Comparison of ENCODE assay signal across 9 mouse cellular contexts in the genomic region with DNA sequence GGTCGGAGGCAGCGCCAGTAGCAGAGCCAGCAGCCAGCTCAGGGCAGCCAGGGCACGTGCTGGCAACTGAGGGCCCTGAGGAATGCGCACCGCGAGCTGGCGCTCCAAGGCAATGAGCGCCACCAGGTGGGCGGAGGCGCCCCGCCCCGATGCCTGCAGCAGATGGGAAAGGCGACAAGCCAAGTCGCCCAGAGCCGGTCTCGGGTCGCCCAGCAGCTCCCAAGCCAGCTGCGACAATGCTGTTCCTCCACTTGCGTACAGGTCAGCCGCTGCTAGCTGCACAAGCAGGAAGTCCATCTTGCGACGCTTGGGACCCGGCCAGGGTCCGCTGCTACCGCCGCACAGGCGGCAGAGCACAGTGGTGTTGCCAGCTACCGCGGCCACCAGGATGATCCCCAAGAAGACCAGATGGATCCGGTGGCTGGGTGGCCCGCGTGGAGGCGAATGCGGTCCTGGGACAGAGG. TPM values are rescaled to one million over a fixed set of nuclear protein-coding genes. Genes with fewer than 3 reads are reported as not detected.
DNase-seq lines count a peak whose midpoint lies in the region; ATAC-seq and TF ChIP-seq lines count a peak whose summit lies in the region.
"Had no signal": no experiment of that assay in that cellular context is flagged by ENCODE, and none has a peak within 500 bp of the region (broad histone marks: within the 10 kb centered on the region; RNA-seq: fewer than 3 reads in every experiment).

No protein-coding gene starts in this region.

- TF ChIP-seq CTCF in brain, embryonic 14.5 days (IDR thresholded peaks at IDR 0.05; ENCODE audit: borderline replicate concordance, extremely low read depth, insufficient read depth, insufficient read length): peak; percentile 34; the same call in 1 of the 2 replicates
- TF ChIP-seq CTCF in midbrain, postnatal 0 days (IDR thresholded peaks at IDR 0.05): peak; percentile 67
- peak; percentile 32; the same call in 1 of the 2 replicates for TF ChIP-seq CTCF in spleen, adult 2 months (IDR thresholded peaks at IDR 0.05; ENCODE audit: extremely low read depth, insufficient read depth, insufficient read length, insufficient replicate concordance)

- H3K36me3 ChIP-seq in heart, embryonic 11.5 days (ENCODE audit: control insufficient read depth, insufficient read depth, low read length): no peaks in the 10 kb centered on the region
- H3K36me3 ChIP-seq in kidney, embryonic 15.5 days: no peaks in the 10 kb centered on the region
- H3K36me3 ChIP-seq in midbrain, postnatal 0 days (ENCODE audit: insufficient read depth, low read length): no peaks in the 10 kb centered on the region
- H3K36me3 ChIP-seq in spleen, adult 2 months (ENCODE audit: control insufficient read depth, insufficient read depth, low read length): no peaks in the 10 kb centered on the region

- no peak for TF ChIP-seq POLR2A in brain, embryonic 14.5 days (IDR thresholded peaks at IDR 0.05; ENCODE audit: borderline replicate concordance, extremely low read depth, insufficient read depth, insufficient read length, poor library complexity, severe bottlenecking)
- TF ChIP-seq POLR2A in spleen, adult 2 months (IDR thresholded peaks at IDR 0.05; ENCODE audit: low read depth, low read length): no peak

- no peak overlapping the region for H3K27ac ChIP-seq in heart, embryonic 11.5 days (ENCODE audit: low read depth, low read length)
- no peak overlapping the region for H3K27ac ChIP-seq in kidney, embryonic 15.5 days
- peak overlapping the region; percentile 55 for H3K27ac ChIP-seq in midbrain, postnatal 0 days (ENCODE audit: low read depth, low read length)
- no peak overlapping the region for H3K27ac ChIP-seq in spleen, adult 2 months (ENCODE audit: insufficient read depth, low read length)

- peaks cover 44% of the 10 kb centered on the region for H3K27me3 ChIP-seq in heart, embryonic 11.5 days (ENCODE audit: control insufficient read depth, insufficient read depth, low read length)
- H3K27me3 ChIP-seq in kidney, embryonic 15.5 days: peaks cover 48% of the 10 kb centered on the region
- 0 out of 2 replicates have a peak, but pooled peaks cover 7% of the 10 kb centered on the region for H3K27me3 ChIP-seq in midbrain, postnatal 0 days (ENCODE audit: insufficient read depth, low read length)
- H3K27me3 ChIP-seq in spleen, adult 2 months (ENCODE audit: control insufficient read depth, insufficient read depth, low read length): peaks cover 8% of the 10 kb centered on the region; the same call in 1 of the 2 replicates

- WGBS in heart, embryonic 11.5 days (ENCODE audit: insufficient replicate concordance): under 1% methylated on average over 34 of the region's 34 CpGs
- 1% methylated on average over 34 of the region's 34 CpGs for WGBS in kidney, embryonic 15.5 days
- WGBS in midbrain, postnatal 0 days: under 1% methylated on average over 30 of the region's 34 CpGs
- 2% methylated on average over 34 of the region's 34 CpGs for WGBS in spleen, adult 2 months

- peak; percentile 84 for ATAC-seq in erythroblast, adult 5-6 weeks (replicated peaks; ENCODE audit: low FRiP score, poor library complexity, severe bottlenecking)
- ATAC-seq in heart, embryonic 11.5 days (replicated peaks; ENCODE audit: insufficient number of reproducible peaks, low FRiP score, low TSS enrichment): peak; percentile 78
- ATAC-seq in kidney, embryonic 15.5 days (replicated peaks; ENCODE audit: low FRiP score): peak; percentile 90
- peak; percentile 93 for ATAC-seq in midbrain, postnatal 0 days (ENCODE audit: low FRiP score)

- H3K9ac ChIP-seq in heart, embryonic 11.5 days (ENCODE audit: low read depth, low read length): peak overlapping the region; percentile 34
- peak overlapping the region; percentile 41 for H3K9ac ChIP-seq in kidney, embryonic 15.5 days
- peak overlapping the region; percentile 66 for H3K9ac ChIP-seq in midbrain, postnatal 0 days (replicated peaks; ENCODE audit: low read length, poor library complexity, severe bottlenecking)

- peak overlapping the region; percentile 46 for H3K4me3 ChIP-seq in heart, embryonic 11.5 days (ENCODE audit: low read depth, low read length)
- H3K4me3 ChIP-seq in kidney, embryonic 15.5 days (replicated peaks): peak overlapping the region; percentile 48
- H3K4me3 ChIP-seq in midbrain, postnatal 0 days (ENCODE audit: low read depth, low read length): peak overlapping the region; percentile 58
- peak overlapping the region; percentile 49 for H3K4me3 ChIP-seq in spleen, adult 2 months (ENCODE audit: extremely low read depth, insufficient read depth, insufficient read length)

- peak; percentile 77 to 78 for DNase-seq in B cell, adult 2 months
- peak; percentile 88 for DNase-seq in brain, embryonic 14.5 days (ENCODE audit: low read depth)
- DNase-seq in liver: peak; percentile 91
- peak; percentile 79 for DNase-seq in midbrain, postnatal 0 days (ENCODE audit: low spot score)
- DNase-seq in spleen, adult 2 months (ENCODE audit: low read depth in 1 of 2, low spot score in 2 of 2): peak; percentile 15 to 69

- H3K4me2 ChIP-seq in heart, embryonic 11.5 days: peak overlapping the region; percentile 92
- peak overlapping the region; percentile 98 for H3K4me2 ChIP-seq in kidney, embryonic 15.5 days
- peak overlapping the region; percentile 98 for H3K4me2 ChIP-seq in midbrain, postnatal 0 days (ENCODE audit: low read depth, low read length, poor library complexity, severe bottlenecking)

- H3K9me3 ChIP-seq in heart, embryonic 11.5 days (replicated peaks; ENCODE audit: control insufficient read depth, low read length): no peaks in the 10 kb centered on the region
- H3K9me3 ChIP-seq in kidney, embryonic 15.5 days (replicated peaks): no peaks in the 10 kb centered on the region
- H3K9me3 ChIP-seq in midbrain, postnatal 0 days (ENCODE audit: low read length): no peaks in the 10 kb centered on the region

- H3K4me1 ChIP-seq in heart, embryonic 11.5 days (ENCODE audit: control insufficient read depth, insufficient read depth, low read length): peaks cover 4% of the 10 kb centered on the region; the same call in 1 of the 2 replicates
- H3K4me1 ChIP-seq in kidney, embryonic 15.5 days: peaks cover 19% of the 10 kb centered on the region
- peaks cover 7% of the 10 kb centered on the region; the same call in 1 of the 2 replicates for H3K4me1 ChIP-seq in midbrain, postnatal 0 days (ENCODE audit: insufficient read depth, low read length)
- peaks cover 10% of the 10 kb centered on the region for H3K4me1 ChIP-seq in spleen, adult 2 months (ENCODE audit: control insufficient read depth, insufficient read depth, insufficient read length)

RNA-seq across cellular contexts. Expression of gene Gpr150, which starts 0.5 kb away (rescaled TPM):
- polyA plus RNA-seq in brain, embryonic 14.5 days (2012; rRNA removed): 0.95 and 1.0 TPM in 2 replicates
- total RNA-seq in erythroblast, adult 5-6 weeks (2015; ENCODE audit: low replicate concordance): not detected in 2 replicates
- 0.28 TPM in 1 of 2 replicates, not detected in the other for total RNA-seq in erythroblast, adult 5-6 weeks (2017; ENCODE audit: low replicate concordance)
- polyA plus RNA-seq in heart, embryonic 11.5 days (2014; fragmentation: Nextera tagmentation; extraction: Ambion mirVana): 0.52 and 0.72 TPM in 2 replicates
- polyA plus RNA-seq in kidney, embryonic 15.5 days (2015; fragmentation: Nextera tagmentation; extraction: Ambion mirVana): 0.44 and 0.60 TPM in 2 replicates
- 3.2 and 3.7 TPM in 2 replicates for total RNA-seq in midbrain, postnatal 0 days (2014; rRNA removed)
- polyA plus RNA-seq in midbrain, postnatal 0 days (2015; fragmentation: Nextera tagmentation; extraction: Ambion mirVana): 3.1 and 3.5 TPM in 2 replicates
- 0.20 and 0.42 TPM in 2 replicates for polyA plus RNA-seq in spleen, adult 2 months (2012; rRNA removed)
- total RNA-seq: MEL had no signal

RNA-seq across cellular contexts. Expression of gene Rfesd, which starts 37.8 kb away (rescaled TPM):
- polyA plus RNA-seq in brain, embryonic 14.5 days (2012; rRNA removed): 10.8 TPM in 2 replicates
- 10.9 and 38.2 TPM in 2 replicates for total RNA-seq in erythroblast, adult 5-6 weeks (2015; ENCODE audit: low replicate concordance)
- 17.5 and 29.4 TPM in 2 replicates for total RNA-seq in erythroblast, adult 5-6 weeks (2017; ENCODE audit: low replicate concordance)
- polyA plus RNA-seq in heart, embryonic 11.5 days (2014; fragmentation: Nextera tagmentation; extraction: Ambion mirVana): 24.6 and 28.8 TPM in 2 replicates
- 18.9 and 20.2 TPM in 2 replicates for polyA plus RNA-seq in kidney, embryonic 15.5 days (2015; fragmentation: Nextera tagmentation; extraction: Ambion mirVana)
- total RNA-seq in midbrain, postnatal 0 days (2014; rRNA removed): 16.7 and 18.7 TPM in 2 replicates
- polyA plus RNA-seq in midbrain, postnatal 0 days (2015; fragmentation: Nextera tagmentation; extraction: Ambion mirVana): 25.4 and 25.5 TPM in 2 replicates
- polyA plus RNA-seq in spleen, adult 2 months (2012; rRNA removed): 2.8 and 3.4 TPM in 2 replicates

RNA-seq across cellular contexts. Expression of gene Arsk, which starts 42.2 kb away (rescaled TPM):
- polyA plus RNA-seq in brain, embryonic 14.5 days (2012; rRNA removed): 3.9 and 4.0 TPM in 2 replicates
- total RNA-seq in erythroblast, adult 5-6 weeks (2015; ENCODE audit: low replicate concordance): 2.3 and 5.0 TPM in 2 replicates
- 4.5 and 5.5 TPM in 2 replicates for total RNA-seq in erythroblast, adult 5-6 weeks (2017; ENCODE audit: low replicate concordance)
- polyA plus RNA-seq in heart, embryonic 11.5 days (2014; fragmentation: Nextera tagmentation; extraction: Ambion mirVana): 2.6 and 3.3 TPM in 2 replicates
- polyA plus RNA-seq in kidney, embryonic 15.5 days (2015; fragmentation: Nextera tagmentation; extraction: Ambion mirVana): 9.3 and 10.5 TPM in 2 replicates
- 6.6 and 9.3 TPM in 2 replicates for total RNA-seq in midbrain, postnatal 0 days (2014; rRNA removed)
- 3.9 and 4.8 TPM in 2 replicates for polyA plus RNA-seq in midbrain, postnatal 0 days (2015; fragmentation: Nextera tagmentation; extraction: Ambion mirVana)
- 3.1 TPM in 2 replicates for polyA plus RNA-seq in spleen, adult 2 months (2012; rRNA removed)

RNA-seq across cellular contexts. Expression of gene Ttc37, which starts 42.2 kb away (rescaled TPM):
- polyA plus RNA-seq in brain, embryonic 14.5 days (2012; rRNA removed): 12.9 and 13.2 TPM in 2 replicates
- 2.3 and 5.0 TPM in 2 replicates for total RNA-seq in erythroblast, adult 5-6 weeks (2015; ENCODE audit: low replicate concordance)
- total RNA-seq in erythroblast, adult 5-6 weeks (2017; ENCODE audit: low replicate concordance): 4.9 and 10.0 TPM in 2 replicates
- 12.7 and 14.0 TPM in 2 replicates for polyA plus RNA-seq in heart, embryonic 11.5 days (2014; fragmentation: Nextera tagmentation; extraction: Ambion mirVana)
- polyA plus RNA-seq in kidney, embryonic 15.5 days (2015; fragmentation: Nextera tagmentation; extraction: Ambion mirVana): 13.3 and 15.7 TPM in 2 replicates
- total RNA-seq in midbrain, postnatal 0 days (2014; rRNA removed): 14.4 and 16.3 TPM in 2 replicates
- 4.7 and 6.5 TPM in 2 replicates for polyA plus RNA-seq in midbrain, postnatal 0 days (2015; fragmentation: Nextera tagmentation; extraction: Ambion mirVana)
- polyA plus RNA-seq in spleen, adult 2 months (2012; rRNA removed): 4.8 and 5.1 TPM in 2 replicates
